Mouse (Mus musculus): Measurements from ENCODE around the gene Nprl2. TPM values are rescaled to one million over a fixed set of nuclear protein-coding genes. Genes with fewer than 3 reads are reported as not detected.
"Not testable (repeated sequence)": the region's sequence is repeated elsewhere in the genome, so short reads cannot be mapped to it uniquely, and the experiment has no call there.

Gene Nprl2
- polyA plus RNA-seq, 1 experiment from 2014 or later = 77.9 TPM

DNA sequence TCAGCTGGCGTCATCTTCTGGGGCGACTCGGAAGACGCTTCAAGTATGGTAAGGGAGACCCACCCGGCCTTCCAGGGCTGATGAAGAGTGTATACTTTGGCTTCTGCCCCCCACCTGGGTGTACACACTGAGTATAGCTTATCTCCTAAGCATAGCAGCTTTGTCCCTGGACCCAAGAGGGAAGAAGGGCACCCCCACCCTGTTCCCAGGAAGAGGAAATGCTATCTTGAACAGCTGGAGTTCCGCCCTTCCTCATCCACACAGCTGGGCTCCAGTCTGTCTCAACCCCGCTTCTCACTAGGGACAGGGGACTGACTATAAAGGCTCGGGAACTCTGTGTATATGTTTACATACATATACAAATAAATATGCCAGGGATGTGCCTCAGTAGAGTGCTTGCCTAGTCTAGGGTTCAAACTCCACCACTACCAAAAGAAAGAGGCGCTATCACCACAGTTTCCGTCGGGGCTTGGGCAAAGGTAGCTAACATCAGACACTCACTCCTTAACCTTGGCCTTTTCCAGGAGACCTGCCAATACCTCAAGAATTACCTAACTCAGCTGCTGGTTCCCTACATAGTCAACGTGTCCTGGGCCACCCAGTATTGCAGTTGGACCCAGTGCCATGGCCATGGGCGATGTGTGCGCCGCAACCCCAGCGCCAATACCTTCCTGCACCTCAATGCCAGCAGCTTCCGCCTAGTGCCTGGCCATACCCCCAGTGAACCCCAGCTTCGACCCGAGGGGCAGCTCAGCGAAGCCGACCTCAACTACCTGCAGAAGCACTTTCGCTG, 29.7 kb downstream of the Nprl2 start:
- peak overlapping the region; percentile 9; the same call in 1 of the 2 replicates for H3K4me2 ChIP-seq
- ATAC-seq (ENCODE audit: low FRiP score) = no peak

GRCm38 (mm10) chr9:107572327-107572662, 30.3 kb downstream of the Nprl2 start:
- H3K27me3 ChIP-seq (replicated peaks) = no peaks in the 10 kb centered on the region
- no peaks in the 10 kb centered on the region for H3K9me3 ChIP-seq (replicated peaks)
- no peak overlapping the region for H3K4me2 ChIP-seq
- H3K36me3 ChIP-seq = peaks cover 33% of the 10 kb centered on the region
- peaks cover 46% of the 10 kb centered on the region for H3K4me1 ChIP-seq
- 100% methylated on average over 2 of the region's 2 CpGs for WGBS
- no peak overlapping the region for H3K27ac ChIP-seq (replicated peaks)
- no peak overlapping the region for H3K9ac ChIP-seq (replicated peaks)
- ATAC-seq (ENCODE audit: low FRiP score) = no peak
- no peak overlapping the region for H3K4me3 ChIP-seq (replicated peaks)

More for the DNA sequence above, 29.7 kb downstream of the Nprl2 start:
- Histone ChIP-seq H3K27ac (replicated peaks) (no peak overlapping the region), H3K4me1 (peaks cover 42% of the 10 kb centered on the region), H3K27me3 (replicated peaks) (no peaks in the 10 kb centered on the region), H3K9me3 (replicated peaks) (no peaks in the 10 kb centered on the region), H3K4me3 (replicated peaks) (no peak overlapping the region), H3K36me3 (peaks cover 33% of the 10 kb centered on the region), H3K9ac (replicated peaks) (no peak overlapping the region)
- WGBS = 96% methylated on average over 22 of the region's 22 CpGs

GRCm38 (mm10) chr9:107573774-107574173, 31.7 kb downstream of the Nprl2 start:
- not testable (repeated sequence) for H3K4me2 ChIP-seq; ATAC-seq (ENCODE audit: low FRiP score); H3K27ac ChIP-seq (replicated peaks); H3K9ac ChIP-seq (replicated peaks); H3K27me3 ChIP-seq (replicated peaks); H3K9me3 ChIP-seq (replicated peaks); H3K4me3 ChIP-seq (replicated peaks)
- Histone ChIP-seq H3K4me1 (peaks cover 41% of the 10 kb centered on the region), H3K36me3 (peaks cover 33% of the 10 kb centered on the region)
- WGBS = 84% methylated on average over 6 of the region's 6 CpGs

DNA sequence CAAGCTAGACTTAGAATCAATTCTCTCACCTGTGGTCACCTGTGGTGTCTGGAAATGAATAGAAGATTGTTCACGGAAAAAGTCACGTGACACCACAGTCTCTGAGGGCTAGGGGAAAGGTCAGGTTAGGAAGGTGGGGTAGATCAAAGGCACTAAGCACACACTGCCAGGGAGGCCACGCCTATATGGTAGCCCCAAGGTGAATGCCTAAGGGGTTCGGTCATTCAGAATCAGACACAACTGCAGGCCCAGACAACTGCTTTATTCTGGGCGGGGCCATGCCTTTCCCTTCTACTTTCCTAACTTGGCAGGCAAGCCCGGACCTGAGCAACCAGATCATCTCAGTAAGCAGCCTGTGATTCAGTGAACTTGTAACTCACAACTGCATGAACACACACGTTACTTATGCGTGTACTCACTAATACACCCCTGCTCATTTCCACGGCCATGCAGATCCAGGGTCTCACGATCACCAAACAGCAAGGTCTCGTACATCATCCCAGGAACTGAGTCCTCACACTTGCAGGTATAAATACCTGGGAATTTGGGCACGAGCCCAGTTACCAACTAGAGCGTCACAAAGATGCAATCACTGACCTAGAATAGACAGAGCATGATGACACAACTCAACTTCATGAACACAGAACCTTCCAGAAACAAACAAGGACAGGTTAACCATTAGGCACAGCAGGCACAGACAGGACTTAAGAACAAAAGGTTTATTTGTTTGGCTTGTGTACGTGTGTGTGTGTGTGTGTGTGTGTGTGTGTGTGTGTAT, 33.7 kb downstream of the Nprl2 start:
- peaks cover 45% of the 10 kb centered on the region for H3K4me1 ChIP-seq
- no peaks in the 10 kb centered on the region for H3K9me3 ChIP-seq (replicated peaks)
- ATAC-seq (ENCODE audit: low FRiP score) = no peak
- no peaks in the 10 kb centered on the region for H3K27me3 ChIP-seq (replicated peaks)
- peaks cover 33% of the 10 kb centered on the region for H3K36me3 ChIP-seq
- H3K4me2 ChIP-seq = no peak overlapping the region
- no peak overlapping the region for H3K27ac ChIP-seq (replicated peaks)
- no peak overlapping the region for H3K4me3 ChIP-seq (replicated peaks)
- WGBS = 87% methylated on average over 14 of the region's 14 CpGs
- no peak overlapping the region for H3K9ac ChIP-seq (replicated peaks)

DNA sequence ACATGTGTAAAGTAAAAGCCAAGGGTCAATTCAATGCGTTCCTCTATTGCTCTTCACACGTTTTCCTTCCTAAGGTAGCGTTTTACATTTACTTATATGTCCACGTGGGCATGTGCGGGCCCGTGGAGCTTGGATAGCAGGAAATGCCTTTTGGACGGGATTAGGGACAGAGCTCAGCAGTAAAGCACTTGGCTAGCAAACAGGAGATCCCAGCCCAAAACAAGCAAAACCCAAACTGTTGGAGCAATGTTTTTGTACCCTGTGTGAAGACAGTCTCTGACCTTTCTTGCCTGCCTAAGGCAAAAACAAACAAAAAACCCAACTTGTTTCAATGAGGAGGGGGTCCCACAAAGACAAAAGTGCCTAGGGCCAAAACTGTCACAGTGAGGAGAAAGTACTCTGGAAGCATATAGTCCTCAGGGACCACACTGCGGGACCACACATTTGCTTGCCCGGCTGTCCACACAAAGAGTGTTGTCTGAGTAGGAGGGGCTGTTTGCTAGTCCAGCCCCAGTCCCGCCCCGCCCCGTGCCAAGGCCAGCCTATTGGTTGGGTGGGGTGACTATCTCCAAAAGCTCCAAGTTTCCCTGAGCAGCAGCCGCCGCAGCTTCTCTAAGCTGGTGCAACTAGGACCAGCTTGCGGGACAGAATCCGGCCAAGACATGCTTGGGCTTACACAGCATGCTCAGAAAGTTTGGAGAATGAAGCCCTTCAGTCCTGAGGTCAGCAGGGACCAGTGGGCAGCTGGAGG, 34.5 kb downstream of the Nprl2 start, which contains the start of gene Hyal1:
TSS of gene Hyal1 (plus strand) at position 571 of the 751 bp plus-strand sequence.
- WGBS = 29% methylated on average over 16 of the region's 16 CpGs
- no peaks in the 10 kb centered on the region for H3K27me3 ChIP-seq (replicated peaks)
- H3K9me3 ChIP-seq (replicated peaks) = no peaks in the 10 kb centered on the region
- H3K9ac ChIP-seq (replicated peaks) = peak within 1 kb of the TSS; percentile 34
- H3K4me2 ChIP-seq = peak within 1 kb of the TSS; percentile 47
- H3K27ac ChIP-seq (replicated peaks) = peak within 1 kb of the TSS; percentile 48
- no peak for ATAC-seq (ENCODE audit: low FRiP score)
- H3K36me3 ChIP-seq = peaks cover 26% of the 10 kb centered on the region
- peaks cover 45% of the 10 kb centered on the region for H3K4me1 ChIP-seq
- H3K4me3 ChIP-seq (replicated peaks) = peak within 1 kb of the TSS; percentile 23

DNA sequence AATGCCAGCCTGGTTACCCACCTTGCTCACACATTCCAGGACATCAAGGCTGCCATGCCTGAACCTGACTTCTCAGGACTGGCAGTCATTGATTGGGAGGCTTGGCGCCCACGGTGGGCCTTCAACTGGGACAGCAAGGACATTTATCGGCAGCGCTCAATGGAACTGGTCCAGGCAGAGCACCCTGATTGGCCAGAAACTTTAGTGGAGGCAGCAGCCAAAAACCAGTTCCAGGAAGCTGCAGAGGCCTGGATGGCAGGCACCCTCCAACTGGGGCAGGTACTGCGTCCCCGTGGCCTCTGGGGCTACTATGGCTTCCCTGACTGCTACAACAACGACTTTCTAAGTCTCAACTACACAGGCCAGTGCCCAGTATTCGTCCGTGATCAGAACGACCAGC, 35.8 kb downstream of the Nprl2 start:
- 96% methylated on average over 10 of the region's 10 CpGs for WGBS
- Histone ChIP-seq H3K4me3 (replicated peaks) (no peak overlapping the region), H3K27me3 (replicated peaks) (no peaks in the 10 kb centered on the region), H3K36me3 (peaks cover 15% of the 10 kb centered on the region), H3K4me2 (no peak overlapping the region), H3K9ac (replicated peaks) (no peak overlapping the region), H3K9me3 (replicated peaks) (no peaks in the 10 kb centered on the region), H3K27ac (replicated peaks) (no peak overlapping the region), H3K4me1 (peaks cover 47% of the 10 kb centered on the region)
- ATAC-seq (ENCODE audit: low FRiP score) = no peak

DNA sequence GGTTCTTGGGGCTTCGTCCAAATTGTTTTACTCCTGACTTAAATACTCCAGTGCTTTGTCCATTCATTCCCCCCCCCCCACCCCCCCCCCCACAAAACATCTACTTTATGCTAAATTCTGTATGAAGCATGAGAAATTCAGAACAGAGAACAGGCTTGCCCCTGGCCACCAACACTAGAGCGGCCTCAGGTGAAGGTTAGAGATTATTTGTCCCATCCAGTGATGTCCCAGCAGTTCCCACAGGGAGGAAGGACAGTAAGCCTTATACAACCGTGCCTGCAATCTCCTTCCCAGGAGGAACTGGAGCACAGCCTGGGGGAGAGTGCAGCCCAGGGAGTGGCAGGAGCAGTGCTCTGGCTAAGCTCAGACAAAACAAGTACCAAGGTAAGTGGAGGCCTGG, 36.6 kb downstream of the Nprl2 start, which contains the start of gene Naa80:
TSS of gene Naa80 (plus strand) at position 301 of the 400 bp plus-strand sequence.
- Histone ChIP-seq H3K27ac (replicated peaks) (no peak within 1 kb of the TSS), H3K4me1 (peaks cover 47% of the 10 kb centered on the region), H3K4me2 (peak within 1 kb of the TSS; percentile 94), H3K36me3 (peaks cover 10% of the 10 kb centered on the region; the same call in 1 of the 2 replicates), H3K27me3 (replicated peaks) (no peaks in the 10 kb centered on the region), H3K4me3 (replicated peaks) (no peak within 1 kb of the TSS), H3K9ac (replicated peaks) (peak within 1 kb of the TSS; percentile 14; the same call in 1 of the 2 replicates), H3K9me3 (replicated peaks) (no peaks in the 10 kb centered on the region)
- WGBS = 77% methylated on average over 3 of the region's 3 CpGs
- ATAC-seq (ENCODE audit: low FRiP score) = no peak

- Histone ChIP-seq H3K9ac (replicated peaks) (0 out of 2 replicates have a peak overlapping the region, but pooled peaks have one; percentile 14), H3K4me2 (peak overlapping the region; percentile 94), H3K27me3 (replicated peaks) (no peaks in the 10 kb centered on the region), H3K27ac (replicated peaks) (no peak overlapping the region), H3K4me3 (replicated peaks) (no peak overlapping the region), H3K4me1 (peaks cover 47% of the 10 kb centered on the region), H3K9me3 (replicated peaks) (no peaks in the 10 kb centered on the region), H3K36me3 (peaks cover 6% of the 10 kb centered on the region; the same call in 1 of the 2 replicates)
- no peak for ATAC-seq (ENCODE audit: low FRiP score)
- 86% methylated on average over 14 of the region's 14 CpGs for WGBS
Observed at GRCm38 (mm10) chr9:107579023-107579900, 37.2 kb downstream of the Nprl2 start.

- H3K36me3 ChIP-seq = no peaks in the 10 kb centered on the region
- no peaks in the 10 kb centered on the region for H3K27me3 ChIP-seq (replicated peaks)
- H3K4me2 ChIP-seq = peak within 1 kb of the TSS; percentile 94
- ATAC-seq (ENCODE audit: low FRiP score) = peak; percentile 74
- H3K27ac ChIP-seq (replicated peaks) = peak within 1 kb of the TSS; percentile 85
- no peaks in the 10 kb centered on the region for H3K9me3 ChIP-seq (replicated peaks)
- WGBS = under 1% methylated on average over 32 of the region's 32 CpGs
- peaks cover 47% of the 10 kb centered on the region for H3K4me1 ChIP-seq
- peak within 1 kb of the TSS; percentile 73 for H3K9ac ChIP-seq (replicated peaks)
- H3K4me3 ChIP-seq (replicated peaks) = peak within 1 kb of the TSS; percentile 58
Observed at GRCm38 (mm10) chr9:107580501-107581317, 38.7 kb downstream of the Nprl2 start, which contains the start of gene Hyal3. TSS of gene Hyal3 (plus strand) at chr9:107580818.

DNA sequence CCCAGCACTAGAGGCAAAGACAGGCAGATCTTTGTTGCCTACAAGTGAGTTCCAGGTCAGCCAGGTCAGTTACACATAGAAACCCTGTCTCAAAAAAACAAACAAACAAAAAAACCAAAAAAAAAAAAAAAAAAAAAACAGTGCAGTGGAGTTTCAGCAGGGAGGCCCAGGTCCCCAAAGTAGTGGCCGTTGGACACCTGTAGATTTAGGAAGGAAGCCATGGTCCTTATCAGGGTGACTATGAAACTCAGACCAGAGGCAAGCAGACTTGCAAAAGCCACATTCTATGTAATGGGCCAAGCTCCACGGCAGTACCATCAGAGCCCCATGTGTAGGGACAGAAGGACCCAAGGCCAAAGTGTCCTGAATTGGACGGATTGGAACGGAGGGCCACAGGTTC, 39.6 kb downstream of the Nprl2 start:
- H3K4me3 ChIP-seq (replicated peaks) = peak overlapping the region; percentile 58
- H3K9ac ChIP-seq (replicated peaks) = no peak overlapping the region
- no peaks in the 10 kb centered on the region for H3K9me3 ChIP-seq (replicated peaks)
- peak overlapping the region; percentile 94 for H3K4me2 ChIP-seq
- ATAC-seq (ENCODE audit: low FRiP score) = no peak
- no peaks in the 10 kb centered on the region for H3K27me3 ChIP-seq (replicated peaks)
- WGBS = 89% methylated on average over 4 of the region's 4 CpGs
- H3K27ac ChIP-seq (replicated peaks) = no peak overlapping the region
- no peaks in the 10 kb centered on the region for H3K36me3 ChIP-seq
- H3K4me1 ChIP-seq = peaks cover 47% of the 10 kb centered on the region

All from neural tube, embryonic 15.5 days (tissue).